Mouse (Mus musculus) brain, embryonic 14.5 days (tissue): ENCODE results near the gene Otof.

Source experiments
- CTCF ChIP-seq: fragments of 200-500 bp; IDR thresholded peaks from 2 replicates; pipeline ENCODE4 v1.5.1; 2012; ENCODE audit warnings: inconsistent platforms, mild to moderate bottlenecking, moderate library complexity, borderline replicate concordance; ENCODE audit not compliant: insufficient read depth, insufficient read length; ENCODE audit errors: extremely low read depth
- POLR2A ChIP-seq: fragments of 200-500 bp; IDR thresholded peaks from 2 replicates; pipeline ENCODE4 v1.6.1; 2012; ENCODE audit warnings: mild to moderate bottlenecking, inconsistent platforms, borderline replicate concordance; ENCODE audit not compliant: poor library complexity, insufficient read depth, insufficient read length, severe bottlenecking; ENCODE audit errors: extremely low read depth

GRCm38 (mm10) chr5:30382876-30383275 is 78.9 kb downstream of the Otof start:
- TF ChIP-seq CTCF: no peak
- TF ChIP-seq POLR2A: no peak
